Mouse (Mus musculus) CH12.LX (cell line): ENCODE measurements around the gene Prkaa1. TPM values are rescaled to one million over a fixed set of nuclear protein-coding genes. Genes with fewer than 3 reads are reported as not detected.

Experiments used
- DNase-seq: peaks from one replicate; pipeline ENCODE4 v3.0.0-alpha.2; 2013; ENCODE audit errors: extremely low read depth
- H3K27ac ChIP-seq: 2 replicates; pipeline ENCODE4 v1.5.1; 2012; ENCODE audit warnings: low read depth, mild to moderate bottlenecking, control low read depth, moderate library complexity; ENCODE audit not compliant: insufficient read depth
- H3K27me3 ChIP-seq: replicated peaks from 2 replicates; pipeline ENCODE3; 2012; ENCODE audit warnings: inconsistent platforms
- H3K36me3 ChIP-seq, 2 experiments: replicated peaks in 1 of 2; 2 replicates each; pipeline versions ENCODE3 to v1.6.1; 2012; ENCODE audit warnings: inconsistent platforms in 1 of 2, low read length in 1 of 2, mild to moderate bottlenecking in 1 of 2, mixed read lengths in 1 of 2, moderate library complexity in 1 of 2; ENCODE audit not compliant: control insufficient read depth in 1 of 2, insufficient read depth in 1 of 2
- H3K4me1 ChIP-seq, 2 experiments: 2 replicates each; pipeline ENCODE4 v1.6.1; 2012; ENCODE audit warnings: inconsistent platforms in 1 of 2, moderate library complexity in 1 of 2; ENCODE audit not compliant: insufficient read depth in 2 of 2, control insufficient read depth in 1 of 2
- H3K4me2 ChIP-seq: 2 replicates; pipeline ENCODE4 v1.6.1; 2012; ENCODE audit warnings: low read depth, mild to moderate bottlenecking, control low read depth; ENCODE audit not compliant: poor library complexity, insufficient read depth, severe bottlenecking
- H3K4me3 ChIP-seq, 3 experiments: fragments of 150-350 bp in 1 of 3; sonication (generic) in 1 of 3; replicated peaks in 1 of 3; 2 replicates each; pipeline versions ENCODE3 to v1.5.1; 2011 to 2012; ENCODE audit warnings: low read depth in 2 of 3, low read length in 2 of 3, mild to moderate bottlenecking in 2 of 3, moderate library complexity in 2 of 3, control low read depth in 1 of 3, improper control_type of control experiment in 1 of 3, inconsistent platforms in 1 of 3, mixed read lengths in 1 of 3; ENCODE audit not compliant: poor library complexity in 1 of 3
- H3K79me2 ChIP-seq: replicated peaks from 2 replicates; pipeline ENCODE4 v1.6.1; 2012; ENCODE audit warnings: mild to moderate bottlenecking, moderate library complexity; ENCODE audit not compliant: control insufficient read depth, poor library complexity, insufficient read depth, severe bottlenecking; ENCODE audit errors: extremely low read depth
- H3K9ac ChIP-seq: 2 replicates; pipeline ENCODE4 v1.6.1; 2012; ENCODE audit warnings: low read depth, mild to moderate bottlenecking, control low read depth, moderate library complexity; ENCODE audit not compliant: insufficient read depth
- H3K9me3 ChIP-seq: replicated peaks from 2 replicates; pipeline ENCODE3; 2012; ENCODE audit warnings: low read length, inconsistent platforms, mixed read lengths
- CHD1 ChIP-seq: IDR thresholded peaks from 2 replicates; pipeline ENCODE4 v1.6.1; 2012; ENCODE audit warnings: low read depth, low read length, improper control_type of control experiment, inconsistent platforms
- ELF1 ChIP-seq: IDR thresholded peaks from 2 replicates; pipeline ENCODE4 v1.6.1; 2014; ENCODE audit warnings: low read depth, mild to moderate bottlenecking, inconsistent platforms, low read length, improper control_type of control experiment
- HCFC1 ChIP-seq: IDR thresholded peaks from 2 replicates; pipeline ENCODE4 v1.6.1; 2012; ENCODE audit warnings: low read depth, mild to moderate bottlenecking, inconsistent platforms, low read length, improper control_type of control experiment
- JUND ChIP-seq: conservative IDR thresholded peaks from 2 replicates; pipeline ENCODE4 v1.6.1; 2011; ENCODE audit warnings: low read depth, low read length, improper control_type of control experiment
- KAT2A ChIP-seq: IDR thresholded peaks from 2 replicates; pipeline ENCODE4 v1.6.1; 2012; ENCODE audit warnings: low read length, improper control_type of control experiment, inconsistent platforms; ENCODE audit not compliant: insufficient replicate concordance
- MAFK ChIP-seq: IDR thresholded peaks from 2 replicates; pipeline ENCODE4 v1.6.1; 2011; ENCODE audit warnings: low read length, improper control_type of control experiment; ENCODE audit not compliant: insufficient replicate concordance
- MXI1 ChIP-seq: IDR thresholded peaks from 2 replicates; pipeline ENCODE4 v1.6.1; 2011; ENCODE audit warnings: mild to moderate bottlenecking, low read depth, low read length, improper control_type of control experiment
- SIN3A ChIP-seq: IDR thresholded peaks from 2 replicates; pipeline ENCODE4 v1.6.1; 2012; ENCODE audit warnings: low read length, improper control_type of control experiment, inconsistent platforms
- ZNF384 ChIP-seq: IDR thresholded peaks from 2 replicates; pipeline ENCODE4 v1.6.1; 2012; ENCODE audit warnings: low read depth, low read length, improper control_type of control experiment, inconsistent platforms
- dilution Hi-C: fragments of 300-500 bp; cut with MboI; formaldehyde crosslinking; loops from 2 replicates; pipeline ENCODE4 v1.14.3; 2020; ENCODE audit warnings: low sequenced_read_pairs; ENCODE audit not compliant: extremely low pct_unique_long_range_greater_than_20kb, extremely low pct_ligation_motif_present
- in situ Hi-C: fragments of 300-500 bp; cut with MboI; formaldehyde crosslinking; loops from 3 replicates; pipeline ENCODE4 v1.14.3; 2019; ENCODE audit warnings: low sequenced_read_pairs, low pct_ligation_motif_present, low pct_unique_long_range_greater_than_20kb, mixed read lengths
- polyA plus RNA-seq: library from polyadenylated mRNA; unstranded; fragments of >175 nt; gene quantifications from 2 replicates; pipeline ENCODE4 v1.2.1, GENCODE M21; 2012; ENCODE audit warnings: low read depth; ENCODE audit not compliant: insufficient read length
- total RNA-seq, 2 experiments: library from RNA; depleted of rRNA; stranded (reverse); fragments of 300-350 nt in 1 of 2; fragments of >200 nt in 1 of 2; gene quantifications; 2 replicates each; pipeline ENCODE4 v1.2.3; 2012 to 2014

The Prkaa1 gene
- total and polyA plus RNA-seq, 3 experiments = 12.6 to 25.4 (median 21.2) TPM

DNA sequence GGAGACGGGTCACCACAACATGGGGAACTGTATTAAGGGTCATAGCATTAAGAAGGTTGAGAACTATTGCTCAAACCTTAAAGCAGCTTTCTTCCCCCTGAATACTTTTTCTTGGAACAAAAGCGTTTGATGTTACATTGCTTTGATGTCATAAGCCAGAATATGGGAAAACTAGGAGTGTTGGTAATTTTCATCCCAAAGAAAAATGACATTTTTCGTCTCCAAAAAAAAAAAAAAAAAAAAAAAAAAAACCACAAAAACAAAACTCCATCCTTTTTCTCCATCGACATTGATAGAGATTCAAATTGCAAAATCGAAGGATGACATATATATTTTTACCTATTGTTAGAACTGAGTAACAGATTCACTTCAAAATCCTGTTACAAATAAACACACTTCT is 947 bp upstream of the Prkaa1 start:
- Histone ChIP-seq H3K9ac (no peak overlapping the region; the same call in 1 of the 2 replicates), H3K4me2 (no peak overlapping the region), H3K4me3 (peak overlapping the region in 1 of 3 experiments; percentile 56), H3K27me3 (no peaks in the 10 kb centered on the region), H3K9me3 (no peaks in the 10 kb centered on the region), H3K79me2 (peaks cover 26% of the 10 kb centered on the region), H3K27ac (no peak overlapping the region), H3K36me3 (peaks cover under 1 to 14% of the 10 kb centered on the region in 2 experiments), H3K4me1 (peaks cover 8 to 28% of the 10 kb centered on the region in 2 experiments)
- in situ Hi-C loops (no loop called here), dilution Hi-C loops (no loop called here)
- TF ChIP-seq ZNF384 = peak; percentile 71
- TF ChIP-seq HCFC1 = no peak
- no peak for DNase-seq

DNA sequence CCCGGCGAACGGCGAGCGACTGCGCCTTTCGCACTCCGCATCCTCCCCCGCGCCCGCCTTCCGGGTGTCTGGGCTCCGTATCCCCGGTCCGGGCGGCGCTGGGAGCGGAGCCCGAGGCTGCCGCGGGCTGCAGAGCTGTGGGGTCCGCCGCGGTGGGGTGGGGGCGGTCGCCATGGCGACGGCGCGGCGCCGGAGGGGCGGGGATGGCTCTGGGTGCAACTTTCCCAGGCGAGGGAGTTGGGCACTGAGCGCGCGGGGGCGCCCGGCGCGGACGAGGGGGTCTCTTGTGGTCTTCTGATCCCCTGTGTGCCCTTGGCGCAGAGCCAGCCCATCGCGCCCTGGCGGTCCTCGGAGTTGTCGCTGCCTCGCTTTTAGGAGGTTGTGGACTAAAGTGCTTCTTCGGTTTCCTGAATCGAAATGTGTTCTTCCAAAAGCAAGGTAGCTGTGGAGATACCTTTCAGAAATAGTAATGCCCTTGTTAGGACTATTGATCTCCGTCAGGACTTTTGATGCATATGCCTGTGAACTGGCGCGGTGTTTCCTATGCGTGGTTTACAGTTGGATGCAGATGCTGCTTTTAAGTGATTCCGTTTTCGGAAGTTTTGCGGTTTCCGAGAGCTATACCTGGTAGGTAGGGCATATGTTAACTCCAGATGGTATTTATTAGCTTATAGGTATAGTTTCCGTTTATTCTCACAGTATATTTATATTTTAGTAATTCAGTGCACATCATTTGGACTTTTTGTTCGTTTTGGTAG is 539 bp downstream of the Prkaa1 start:
- no peak for DNase-seq
- in situ Hi-C loops = no loop called here

DNA sequence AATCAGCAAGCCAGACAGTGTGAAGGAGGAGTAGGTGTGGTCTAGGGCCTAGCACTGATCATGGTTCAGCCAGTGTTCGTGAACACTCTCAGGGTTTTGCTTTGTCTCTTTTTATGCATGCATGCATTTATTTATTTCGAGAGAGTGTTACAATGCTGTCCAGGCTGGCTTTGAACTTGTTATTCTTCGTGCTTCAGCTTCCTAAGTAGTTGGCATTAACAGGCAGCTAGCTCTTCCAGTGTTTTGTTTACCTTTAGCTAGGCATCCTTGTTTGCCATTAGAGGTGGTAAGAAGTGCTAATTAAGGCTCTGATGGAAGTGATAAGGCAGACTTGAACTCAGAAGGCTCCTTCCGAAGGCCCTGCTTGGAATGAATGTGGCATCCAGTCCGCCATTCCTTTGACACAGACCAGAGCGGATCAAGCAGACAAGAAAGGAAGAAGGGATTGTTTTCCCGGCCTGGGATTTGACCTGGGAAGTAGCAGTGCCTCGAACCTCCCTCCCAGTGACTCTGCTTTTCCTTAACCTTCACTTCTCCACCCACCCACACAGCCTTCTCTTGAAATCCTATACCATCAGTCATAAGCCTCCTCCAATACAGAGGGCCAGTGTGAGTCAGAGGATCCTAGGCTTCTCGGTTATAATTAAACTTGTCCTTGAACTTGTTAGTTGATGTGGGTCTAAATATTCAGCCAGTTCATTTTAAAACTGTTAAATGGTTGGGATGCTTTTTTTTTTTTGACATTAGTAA is 1.7 kb downstream of the Prkaa1 start:
- H3K4me1 ChIP-seq = peaks cover 8 to 28% of the 10 kb centered on the region in 2 experiments
- H3K79me2 ChIP-seq = peaks cover 39% of the 10 kb centered on the region
- TF ChIP-seq MAFK (no peak), JUND (no peak)
- dilution Hi-C loops (no loop called here), in situ Hi-C loops (no loop called here)
- no peaks in the 10 kb centered on the region for H3K27me3 ChIP-seq
- H3K36me3 ChIP-seq = peaks cover 2 to 20% of the 10 kb centered on the region in 2 experiments
- DNase-seq = no peak
- H3K27ac ChIP-seq = no peak overlapping the region
- no peaks in the 10 kb centered on the region for H3K9me3 ChIP-seq
- H3K4me3 ChIP-seq = peak overlapping the region; percentile 26 to 89 (median 89)
- H3K9ac ChIP-seq = no peak overlapping the region
- peak overlapping the region; percentile 63 for H3K4me2 ChIP-seq

More for the DNA sequence above, 539 bp downstream of the Prkaa1 start:
- H3K4me2 ChIP-seq = peak overlapping the region; percentile 63
- H3K9ac ChIP-seq = peak overlapping the region; percentile 85
- H3K27me3 ChIP-seq = no peaks in the 10 kb centered on the region
- H3K36me3 ChIP-seq = peaks cover 2 to 20% of the 10 kb centered on the region in 2 experiments
- peaks cover 8 to 28% of the 10 kb centered on the region in 2 experiments for H3K4me1 ChIP-seq
- dilution Hi-C loops = no loop called here
- TF ChIP-seq CHD1 (no peak), SIN3A (peak; percentile 23; the same call in 1 of the 2 replicates), HCFC1 (0 out of 2 replicates have a peak, but pooled peaks have one; percentile 7), KAT2A (no peak), ELF1 (peak; percentile 71), MXI1 (no peak)
- TF ChIP-seq, all 38 proteins: peak for 3
- no peaks in the 10 kb centered on the region for H3K9me3 ChIP-seq
- peaks cover 36% of the 10 kb centered on the region for H3K79me2 ChIP-seq
- H3K4me3 ChIP-seq = peak overlapping the region; percentile 89 to 93 (median 89)
- H3K27ac ChIP-seq = peak overlapping the region; percentile 34; the same call in 1 of the 2 replicates
